Mouse (Mus musculus): Measurements from ENCODE around the gene Olfr317.

DNA sequence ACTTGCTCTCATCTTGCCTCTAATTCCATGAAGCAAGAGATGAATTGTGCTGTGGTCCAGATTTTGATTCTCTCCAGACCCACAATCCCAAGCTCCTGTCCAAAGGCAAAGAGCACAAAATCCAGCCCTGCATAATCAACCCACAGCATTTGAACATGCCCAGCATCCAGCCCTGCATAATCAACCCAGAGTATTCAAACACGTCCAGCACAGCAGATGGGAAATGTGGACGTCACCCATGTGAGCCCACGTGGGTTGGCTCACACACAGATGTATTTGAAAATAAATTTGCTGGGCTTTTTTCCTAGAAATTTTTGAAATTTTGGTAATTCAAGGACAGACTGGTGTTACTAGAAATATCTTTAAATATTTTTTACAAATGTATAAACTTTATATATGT lies 5.6 kb downstream of the Olfr317 start:
- TF ChIP-seq EP300 (IDR thresholded peaks at IDR 0.05; ENCODE audit: low read depth) (no peak), CTCF (IDR thresholded peaks at IDR 0.05; ENCODE audit: low read depth) (no peak)

Measured in liver, embryonic 14.5 days (tissue).